Mouse (Mus musculus): ENCODE measurements at regions not wholly inside any gene's neighbourhood (a gene's known extent, or its start where the extent isn't known, plus 50 kb on each side); places are given as distances from the start of the nearest gene placed in this dataset.

GRCm38 (mm10) chr16:93246825-93247224 lies 357.0 kb downstream of the Setd4 start:
- H3K4me2 ChIP-seq (ENCODE audit: low read depth, low read length), result no peak overlapping the region
- H3K27ac ChIP-seq (ENCODE audit: low read length), result no peak overlapping the region; the same call in 1 of the 2 replicates
- ATAC-seq (replicated peaks; ENCODE audit: extremely low read depth, insufficient read depth, low FRiP score), result no peak
- H3K36me3 ChIP-seq (ENCODE audit: control insufficient read depth, insufficient read depth), result no peaks in the 10 kb centered on the region
- H3K27me3 ChIP-seq (ENCODE audit: control insufficient read depth, insufficient read depth, low read length), result no peaks in the 10 kb centered on the region
- no peaks in the 10 kb centered on the region for H3K9me3 ChIP-seq (replicated peaks; ENCODE audit: control insufficient read depth, low read length)
- no peak overlapping the region for H3K4me3 ChIP-seq (ENCODE audit: low read length)
- no peak overlapping the region for H3K9ac ChIP-seq (ENCODE audit: low read length)
- H3K4me1 ChIP-seq (ENCODE audit: control insufficient read depth, insufficient read depth, low read length), result no peaks in the 10 kb centered on the region
- 31% methylated on average over 7 of the region's 7 CpGs for WGBS

DNA sequence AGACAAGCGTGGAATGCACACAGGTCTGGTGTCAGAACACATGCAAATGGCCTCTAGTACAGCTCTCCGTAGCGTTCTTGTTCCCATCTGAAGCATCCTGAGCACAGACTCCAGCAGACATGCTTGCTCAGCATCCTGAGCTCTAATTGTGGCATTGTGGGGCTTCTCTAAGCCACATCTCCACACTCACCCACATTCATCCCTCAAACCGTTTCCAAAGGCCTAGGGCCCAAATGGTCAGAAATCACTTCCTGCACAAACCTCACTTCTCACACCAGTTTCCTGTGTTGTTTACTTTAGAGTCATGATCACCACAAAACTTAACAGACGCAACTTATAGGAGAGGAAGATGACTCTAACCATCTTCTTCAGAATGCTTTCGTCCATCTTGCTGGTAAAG lies 358.1 kb downstream of the Setd4 start:
- H3K4me3 ChIP-seq (ENCODE audit: low read length), result no peak overlapping the region
- H3K9me3 ChIP-seq (replicated peaks; ENCODE audit: control insufficient read depth, low read length), result no peaks in the 10 kb centered on the region
- H3K4me2 ChIP-seq (ENCODE audit: low read depth, low read length), result no peak overlapping the region
- no peak overlapping the region for H3K9ac ChIP-seq (ENCODE audit: low read length)
- H3K36me3 ChIP-seq (ENCODE audit: control insufficient read depth, insufficient read depth), result no peaks in the 10 kb centered on the region
- H3K27me3 ChIP-seq (ENCODE audit: control insufficient read depth, insufficient read depth, low read length), result no peaks in the 10 kb centered on the region
- H3K27ac ChIP-seq (ENCODE audit: low read length), result no peak overlapping the region
- 74% methylated on average over 6 of the region's 6 CpGs for WGBS
- H3K4me1 ChIP-seq (ENCODE audit: control insufficient read depth, insufficient read depth, low read length), result no peaks in the 10 kb centered on the region
- no peak for ATAC-seq (replicated peaks; ENCODE audit: extremely low read depth, insufficient read depth, low FRiP score)

DNA sequence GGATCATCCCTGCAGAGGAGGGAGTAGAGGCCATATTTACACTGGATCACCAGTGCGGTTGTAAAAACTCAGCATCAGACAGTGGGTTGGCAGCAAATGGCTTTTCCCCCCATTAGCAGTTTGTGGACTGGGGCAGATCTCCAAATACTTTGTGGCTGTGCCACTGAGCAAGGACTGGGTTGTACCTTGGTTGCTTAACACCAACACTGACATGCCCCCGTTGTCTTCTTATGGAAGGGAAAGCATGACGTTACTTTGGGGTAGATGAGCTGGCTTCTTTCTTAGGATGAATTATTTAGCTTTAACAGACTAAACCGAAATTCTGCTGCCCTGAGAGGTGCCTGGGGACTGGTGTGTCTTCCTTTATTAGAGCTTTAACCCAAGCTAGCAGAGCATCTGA lies 365.0 kb downstream of the Setd4 start:
- H3K4me1 ChIP-seq (ENCODE audit: control insufficient read depth, insufficient read depth, low read length), result no peaks in the 10 kb centered on the region
- no peak for ATAC-seq (replicated peaks; ENCODE audit: extremely low read depth, insufficient read depth, low FRiP score)
- no peaks in the 10 kb centered on the region for H3K27me3 ChIP-seq (ENCODE audit: control insufficient read depth, insufficient read depth, low read length)
- H3K4me2 ChIP-seq (ENCODE audit: low read depth, low read length), result no peak overlapping the region
- H3K4me3 ChIP-seq (ENCODE audit: low read length), result no peak overlapping the region
- H3K9ac ChIP-seq (ENCODE audit: low read length), result no peak overlapping the region
- 82% methylated on average over 4 of the region's 4 CpGs for WGBS
- no peaks in the 10 kb centered on the region for H3K36me3 ChIP-seq (ENCODE audit: control insufficient read depth, insufficient read depth)
- H3K9me3 ChIP-seq (replicated peaks; ENCODE audit: control insufficient read depth, low read length), result no peaks in the 10 kb centered on the region; the same call in 1 of the 2 replicates
- H3K27ac ChIP-seq (ENCODE audit: low read length), result no peak overlapping the region

- Histone ChIP-seq H3K9ac (ENCODE audit: low read length) (no peak overlapping the region), H3K4me1 (ENCODE audit: control insufficient read depth, insufficient read depth, low read length) (no peaks in the 10 kb centered on the region)
- WGBS, result 64% methylated on average over 4 of the region's 4 CpGs
Observed at GRCm38 (mm10) chr16:93238326-93238725, 365.5 kb downstream of the Setd4 start.

GRCm38 (mm10) chr16:93225644-93226043 lies 378.2 kb downstream of the Setd4 start:
- Histone ChIP-seq H3K27ac (ENCODE audit: low read length) (no peak overlapping the region), H3K36me3 (ENCODE audit: control insufficient read depth, insufficient read depth) (no peaks in the 10 kb centered on the region), H3K9me3 (replicated peaks; ENCODE audit: control insufficient read depth, low read length) (no peaks in the 10 kb centered on the region), H3K27me3 (ENCODE audit: control insufficient read depth, insufficient read depth, low read length) (no peaks in the 10 kb centered on the region), H3K4me1 (ENCODE audit: control insufficient read depth, insufficient read depth, low read length) (no peaks in the 10 kb centered on the region), H3K4me3 (ENCODE audit: low read length) (no peak overlapping the region), H3K4me2 (ENCODE audit: low read depth, low read length) (no peak overlapping the region), H3K9ac (ENCODE audit: low read length) (no peak overlapping the region)
- no peak for ATAC-seq (replicated peaks; ENCODE audit: extremely low read depth, insufficient read depth, low FRiP score)
- WGBS, result 67% methylated on average over 7 of the region's 7 CpGs

More at GRCm38 (mm10) chr16:93238326-93238725, 365.5 kb downstream of the Setd4 start:
- no peaks in the 10 kb centered on the region for H3K36me3 ChIP-seq (ENCODE audit: control insufficient read depth, insufficient read depth)
- H3K4me2 ChIP-seq (ENCODE audit: low read depth, low read length), result no peak overlapping the region
- no peak for ATAC-seq (replicated peaks; ENCODE audit: extremely low read depth, insufficient read depth, low FRiP score)
- H3K4me3 ChIP-seq (ENCODE audit: low read length), result no peak overlapping the region
- no peaks in the 10 kb centered on the region; the same call in 1 of the 2 replicates for H3K9me3 ChIP-seq (replicated peaks; ENCODE audit: control insufficient read depth, low read length)
- no peak overlapping the region for H3K27ac ChIP-seq (ENCODE audit: low read length)
- H3K27me3 ChIP-seq (ENCODE audit: control insufficient read depth, insufficient read depth, low read length), result no peaks in the 10 kb centered on the region

- Histone ChIP-seq H3K27me3 (ENCODE audit: control insufficient read depth, insufficient read depth, low read length) (no peaks in the 10 kb centered on the region), H3K4me3 (ENCODE audit: low read length) (no peak overlapping the region), H3K27ac (ENCODE audit: low read length) (no peak overlapping the region), H3K36me3 (ENCODE audit: control insufficient read depth, insufficient read depth) (no peaks in the 10 kb centered on the region), H3K4me1 (ENCODE audit: control insufficient read depth, insufficient read depth, low read length) (no peaks in the 10 kb centered on the region), H3K9ac (ENCODE audit: low read length) (no peak overlapping the region), H3K9me3 (replicated peaks; ENCODE audit: control insufficient read depth, low read length) (no peaks in the 10 kb centered on the region), H3K4me2 (ENCODE audit: low read depth, low read length) (no peak overlapping the region)
- 83% methylated on average over 2 of the region's 2 CpGs for WGBS
- ATAC-seq (replicated peaks; ENCODE audit: extremely low read depth, insufficient read depth, low FRiP score), result no peak
Observed at GRCm38 (mm10) chr16:93225196-93225595, 378.7 kb downstream of the Setd4 start.

DNA sequence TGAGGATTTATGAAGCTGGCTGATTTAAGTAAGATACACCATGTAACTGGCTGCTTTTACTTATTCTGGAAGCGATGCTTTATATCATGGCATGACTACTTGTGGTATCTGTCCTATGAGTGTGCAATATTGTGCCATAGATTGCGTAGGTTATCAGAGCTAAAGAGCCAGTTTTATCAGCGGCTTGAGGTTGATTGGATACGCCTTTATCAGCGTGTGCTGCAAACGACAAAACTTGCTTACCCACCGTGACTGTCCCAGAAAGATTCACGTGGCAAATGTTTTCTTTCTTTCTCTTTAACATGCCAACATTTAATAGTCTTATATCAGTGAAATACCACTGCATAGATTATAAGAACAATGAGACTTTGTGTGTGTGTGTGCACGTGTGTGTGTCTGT lies 384.1 kb downstream of the Setd4 start:
- H3K4me3 ChIP-seq (ENCODE audit: low read length), result no peak overlapping the region
- H3K27me3 ChIP-seq (ENCODE audit: control insufficient read depth, insufficient read depth, low read length), result no peaks in the 10 kb centered on the region
- no peak overlapping the region for H3K4me2 ChIP-seq (ENCODE audit: low read depth, low read length)
- WGBS, result 70% methylated on average over 9 of the region's 9 CpGs
- H3K27ac ChIP-seq (ENCODE audit: low read length), result no peak overlapping the region
- no peaks in the 10 kb centered on the region for H3K36me3 ChIP-seq (ENCODE audit: control insufficient read depth, insufficient read depth)
- H3K9me3 ChIP-seq (replicated peaks; ENCODE audit: control insufficient read depth, low read length), result no peaks in the 10 kb centered on the region
- no peaks in the 10 kb centered on the region for H3K4me1 ChIP-seq (ENCODE audit: control insufficient read depth, insufficient read depth, low read length)
- ATAC-seq (replicated peaks; ENCODE audit: extremely low read depth, insufficient read depth, low FRiP score), result no peak
- no peak overlapping the region for H3K9ac ChIP-seq (ENCODE audit: low read length)

- H3K4me1 ChIP-seq (ENCODE audit: control insufficient read depth, insufficient read depth, low read length), result no peaks in the 10 kb centered on the region
- no peak overlapping the region for H3K27ac ChIP-seq (ENCODE audit: low read length)
- no peaks in the 10 kb centered on the region for H3K36me3 ChIP-seq (ENCODE audit: control insufficient read depth, insufficient read depth)
- no peak overlapping the region for H3K9ac ChIP-seq (ENCODE audit: low read length)
- H3K4me3 ChIP-seq (ENCODE audit: low read length), result no peak overlapping the region
- H3K27me3 ChIP-seq (ENCODE audit: control insufficient read depth, insufficient read depth, low read length), result no peaks in the 10 kb centered on the region
- no peak overlapping the region for H3K4me2 ChIP-seq (ENCODE audit: low read depth, low read length)
- no peak for ATAC-seq (replicated peaks; ENCODE audit: extremely low read depth, insufficient read depth, low FRiP score)
- H3K9me3 ChIP-seq (replicated peaks; ENCODE audit: control insufficient read depth, low read length), result no peaks in the 10 kb centered on the region
- 68% methylated on average over 10 of the region's 10 CpGs for WGBS
Observed at GRCm38 (mm10) chr16:93218402-93218801, 385.5 kb downstream of the Setd4 start.

DNA sequence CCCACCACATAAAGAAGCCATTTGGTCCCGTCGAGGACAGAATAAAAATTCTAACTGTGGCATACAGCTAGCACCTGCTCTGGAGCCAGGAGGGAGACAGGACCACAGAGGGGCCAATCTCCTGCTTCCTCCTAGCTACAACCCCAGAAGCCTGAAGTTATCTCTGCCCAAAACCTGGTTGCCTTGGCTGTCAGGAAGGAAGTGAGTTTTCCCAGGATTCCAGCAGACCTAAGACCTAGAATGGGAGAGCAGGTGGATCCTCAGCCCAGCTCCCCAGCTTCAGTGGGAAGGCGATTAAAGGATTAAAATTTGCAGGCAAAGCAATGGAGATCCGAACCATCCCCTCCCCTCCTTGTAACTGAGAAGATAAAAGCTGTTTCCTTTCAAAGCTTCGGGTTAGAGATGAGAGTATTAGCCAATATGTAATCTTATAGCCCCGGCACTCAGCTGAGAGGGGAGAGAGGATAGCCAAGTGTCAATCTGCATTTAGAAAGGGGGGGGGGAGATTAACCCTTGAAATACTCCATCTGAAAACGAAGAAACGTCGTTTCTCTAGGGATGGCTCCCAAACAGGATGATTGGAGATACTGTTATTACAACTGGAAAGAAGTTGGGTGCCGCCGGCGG lies 386.1 kb downstream of the Setd4 start:
- Histone ChIP-seq H3K4me3 (ENCODE audit: low read length) (no peak overlapping the region), H3K9me3 (replicated peaks; ENCODE audit: control insufficient read depth, low read length) (no peaks in the 10 kb centered on the region), H3K36me3 (ENCODE audit: control insufficient read depth, insufficient read depth) (no peaks in the 10 kb centered on the region), H3K4me1 (ENCODE audit: control insufficient read depth, insufficient read depth, low read length) (no peaks in the 10 kb centered on the region), H3K27ac (ENCODE audit: low read length) (no peak overlapping the region), H3K9ac (ENCODE audit: low read length) (no peak overlapping the region), H3K4me2 (ENCODE audit: low read depth, low read length) (no peak overlapping the region), H3K27me3 (ENCODE audit: control insufficient read depth, insufficient read depth, low read length) (no peaks in the 10 kb centered on the region)
- no peak for ATAC-seq (replicated peaks; ENCODE audit: extremely low read depth, insufficient read depth, low FRiP score)
- WGBS, result 34% methylated on average over 12 of the region's 12 CpGs
